Mouse (Mus musculus): ENCODE measurements around the gene Btbd3.

DNA sequence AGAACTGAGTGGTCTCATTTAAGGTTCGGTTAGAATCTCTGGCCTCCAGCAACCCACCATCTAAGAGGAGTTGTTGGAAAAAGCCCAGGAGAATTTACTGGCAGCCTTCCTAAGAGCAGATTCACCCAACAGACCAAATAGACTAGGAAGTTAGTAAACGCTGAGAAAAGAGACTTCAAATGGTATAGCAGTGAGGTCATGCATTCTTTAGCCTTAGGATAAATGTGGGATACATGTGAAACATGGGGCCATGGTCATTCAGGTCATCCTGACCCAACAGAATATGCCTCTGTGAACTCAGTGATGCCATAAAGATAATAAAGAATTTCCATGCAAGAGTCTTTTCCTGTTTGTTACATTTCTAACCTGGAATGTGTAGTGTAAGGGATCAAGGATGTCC is 8.4 kb upstream of the Btbd3 start:
- TF ChIP-seq CTCF (IDR thresholded peaks at IDR 0.05; ENCODE audit: low read depth, low read length) (no peak), EP300 (IDR thresholded peaks at IDR 0.05; ENCODE audit: insufficient read depth, low read depth, low read length) (no peak)
